Mouse (Mus musculus): Measurements from ENCODE around the gene Antxr1.
A peak's percentile ranks its signal among the peaks of the same experiment; 100 is the strongest.

Gene Antxr1

GRCm38 (mm10) chr6:87244117-87245100 is 91.2 kb downstream of the Antxr1 start:
- no peak for DNase-seq

- DNase-seq: no peak
These were observed 98.4 kb downstream of the Antxr1 start for GRCm38 (mm10) chr6:87237260-87237659.

GRCm38 (mm10) chr6:87236061-87236460 is 99.6 kb downstream of the Antxr1 start:
- no peak for DNase-seq

GRCm38 (mm10) chr6:87233111-87233510 is 102.5 kb downstream of the Antxr1 start:
- no peak for DNase-seq

- no peak for DNase-seq
These were observed 105.6 kb downstream of the Antxr1 start for GRCm38 (mm10) chr6:87230041-87230440.

GRCm38 (mm10) chr6:87227940-87228339 is 107.7 kb downstream of the Antxr1 start:
- peak; percentile 24 for DNase-seq

- DNase-seq: no peak
These were observed 109.3 kb downstream of the Antxr1 start for GRCm38 (mm10) chr6:87226315-87226714.

GRCm38 (mm10) chr6:87225286-87225685 is 110.3 kb downstream of the Antxr1 start:
- peak; percentile 65 for DNase-seq

- DNase-seq: no peak
These were observed 112.6 kb downstream of the Antxr1 start for GRCm38 (mm10) chr6:87222854-87223631.

GRCm38 (mm10) chr6:87219061-87219992 is 116.3 kb downstream of the Antxr1 start:
- DNase-seq: no peak

- DNase-seq: peak; percentile 26
These were observed 119.5 kb downstream of the Antxr1 start for GRCm38 (mm10) chr6:87216114-87216591.

GRCm38 (mm10) chr6:87213262-87213661 is 122.4 kb downstream of the Antxr1 start:
- DNase-seq: peak; percentile 49

GRCm38 (mm10) chr6:87211551-87211950 is 124.1 kb downstream of the Antxr1 start:
- DNase-seq: no peak

- DNase-seq: peak; percentile 81
These were observed 128.1 kb downstream of the Antxr1 start for GRCm38 (mm10) chr6:87207373-87207982.

- no peak for DNase-seq
These were observed 128.8 kb downstream of the Antxr1 start for GRCm38 (mm10) chr6:87206790-87207189.

- DNase-seq: no peak
These were observed 132.2 kb downstream of the Antxr1 start for GRCm38 (mm10) chr6:87203467-87203866.

- DNase-seq: no peak
These were observed 132.6 kb downstream of the Antxr1 start for GRCm38 (mm10) chr6:87203065-87203464.

- DNase-seq: no peak
These were observed 133.5 kb downstream of the Antxr1 start for GRCm38 (mm10) chr6:87202048-87202605.

GRCm38 (mm10) chr6:87189755-87190154 is 145.9 kb downstream of the Antxr1 start:
- no peak for DNase-seq

- DNase-seq: peak; percentile 26
These were observed 148.6 kb downstream of the Antxr1 start for GRCm38 (mm10) chr6:87186988-87187387.

GRCm38 (mm10) chr6:87184418-87184817 is 151.2 kb downstream of the Antxr1 start:
- no peak for DNase-seq

- DNase-seq: no peak
These were observed 151.6 kb downstream of the Antxr1 start for GRCm38 (mm10) chr6:87183981-87184380.

Measured in kidney, adult 9 months (tissue).